Mouse (Mus musculus): ENCODE measurements at regions not wholly inside any gene's neighbourhood (a gene's known extent, or its start where the extent isn't known, plus 50 kb on each side); places are given as distances from the start of the nearest gene placed in this dataset.

DNA sequence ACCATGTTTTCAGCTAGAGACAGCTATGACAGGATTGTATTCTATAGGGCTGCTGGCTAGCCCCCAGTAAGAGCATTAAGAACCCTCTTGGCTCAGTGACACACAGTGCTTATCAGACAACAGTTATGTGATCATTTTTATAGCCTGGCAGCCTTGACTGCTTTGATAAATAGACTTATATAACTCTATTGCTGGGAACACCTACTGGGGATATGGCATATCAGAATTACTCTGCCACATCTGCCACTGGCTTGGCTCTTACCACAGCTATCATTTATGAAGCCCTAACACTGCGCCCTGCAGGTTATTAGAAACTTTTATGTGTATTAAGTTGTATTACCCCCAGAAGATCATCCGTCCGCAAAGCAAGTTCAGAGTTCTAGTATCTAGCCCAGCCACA, 88.9 kb upstream of the Btg1 start:
- no peak overlapping the region for H3K27ac ChIP-seq
- H3K9ac ChIP-seq, result no peak overlapping the region
- no peak for ATAC-seq (replicated peaks; ENCODE audit: low FRiP score)
- no peaks in the 10 kb centered on the region for H3K27me3 ChIP-seq
- H3K4me2 ChIP-seq, result no peak overlapping the region
- H3K36me3 ChIP-seq, result no peaks in the 10 kb centered on the region
- H3K9me3 ChIP-seq (replicated peaks), result no peaks in the 10 kb centered on the region
- H3K4me1 ChIP-seq, result no peaks in the 10 kb centered on the region
- no peak overlapping the region for H3K4me3 ChIP-seq (replicated peaks)
- WGBS, result 91% methylated on average over 3 of the region's 3 CpGs

- H3K36me3 ChIP-seq, result no peaks in the 10 kb centered on the region
- WGBS, result 95% methylated on average over 7 of the region's 7 CpGs
- H3K4me3 ChIP-seq (replicated peaks), result no peak overlapping the region
- H3K4me1 ChIP-seq, result no peaks in the 10 kb centered on the region
- no peak for ATAC-seq (replicated peaks; ENCODE audit: low FRiP score)
- H3K27me3 ChIP-seq, result no peaks in the 10 kb centered on the region
- no peak overlapping the region for H3K27ac ChIP-seq
- no peak overlapping the region for H3K4me2 ChIP-seq
- no peak overlapping the region for H3K9ac ChIP-seq
- H3K9me3 ChIP-seq (replicated peaks), result no peaks in the 10 kb centered on the region
Measured at GRCm38 (mm10) chr10:96534547-96535124, 82.2 kb upstream of the Btg1 start.

GRCm38 (mm10) chr10:96535461-96535860, 81.3 kb upstream of the Btg1 start:
- H3K27ac ChIP-seq, result no peak overlapping the region
- H3K36me3 ChIP-seq, result no peaks in the 10 kb centered on the region
- no peaks in the 10 kb centered on the region for H3K9me3 ChIP-seq (replicated peaks)
- no peak overlapping the region for H3K4me3 ChIP-seq (replicated peaks)
- 41% methylated on average over 9 of the region's 9 CpGs for WGBS
- H3K27me3 ChIP-seq, result no peaks in the 10 kb centered on the region
- ATAC-seq (replicated peaks; ENCODE audit: low FRiP score), result no peak
- no peak overlapping the region for H3K9ac ChIP-seq
- H3K4me2 ChIP-seq, result no peak overlapping the region
- no peaks in the 10 kb centered on the region for H3K4me1 ChIP-seq

DNA sequence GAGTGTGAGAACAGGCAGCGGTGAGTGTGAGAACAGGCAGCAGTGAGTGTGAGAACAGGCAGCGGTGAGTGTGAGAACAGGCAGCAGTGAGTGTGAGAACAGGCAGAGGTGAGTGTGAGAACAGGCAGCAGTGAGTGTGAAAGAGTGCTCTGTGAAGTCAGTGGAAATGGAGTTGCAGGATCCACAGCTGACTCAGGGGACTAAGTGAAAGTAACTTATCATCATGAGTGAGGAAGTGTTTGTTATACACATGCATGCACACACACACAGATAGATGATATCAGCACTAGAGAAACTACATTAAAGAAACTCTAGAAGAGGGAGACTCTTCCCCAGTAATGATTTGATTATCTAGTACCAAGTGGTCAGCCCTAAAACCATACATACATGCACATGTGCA, 76.0 kb upstream of the Btg1 start:
- no peak for ATAC-seq (replicated peaks; ENCODE audit: low FRiP score)
- Histone ChIP-seq H3K9me3 (replicated peaks) (no peaks in the 10 kb centered on the region), H3K9ac (no peak overlapping the region), H3K4me2 (no peak overlapping the region), H3K4me1 (peaks cover 4% of the 10 kb centered on the region; the same call in 1 of the 2 replicates), H3K4me3 (replicated peaks) (no peak overlapping the region), H3K36me3 (no peaks in the 10 kb centered on the region), H3K27ac (no peak overlapping the region), H3K27me3 (no peaks in the 10 kb centered on the region)
- WGBS, result 96% methylated on average over 2 of the region's 2 CpGs

GRCm38 (mm10) chr10:96545312-96545711, 71.5 kb upstream of the Btg1 start:
- WGBS, result 26% methylated on average over 6 of the region's 6 CpGs
- no peak overlapping the region for H3K4me2 ChIP-seq
- no peak overlapping the region for H3K27ac ChIP-seq
- H3K27me3 ChIP-seq, result no peaks in the 10 kb centered on the region
- no peaks in the 10 kb centered on the region for H3K9me3 ChIP-seq (replicated peaks)
- no peak overlapping the region for H3K4me3 ChIP-seq (replicated peaks)
- no peak overlapping the region for H3K9ac ChIP-seq
- peak; percentile 75 for ATAC-seq (replicated peaks; ENCODE audit: low FRiP score)
- H3K4me1 ChIP-seq, result peaks cover 16% of the 10 kb centered on the region
- H3K36me3 ChIP-seq, result no peaks in the 10 kb centered on the region

- no peaks in the 10 kb centered on the region for H3K9me3 ChIP-seq (replicated peaks)
- ATAC-seq (replicated peaks; ENCODE audit: low FRiP score), result peak; percentile 77
- no peaks in the 10 kb centered on the region for H3K27me3 ChIP-seq
- WGBS, result 37% methylated on average over 2 of the region's 2 CpGs
- H3K9ac ChIP-seq, result no peak overlapping the region
- no peak overlapping the region for H3K4me2 ChIP-seq
- H3K4me1 ChIP-seq, result peaks cover 18% of the 10 kb centered on the region
- no peak overlapping the region for H3K27ac ChIP-seq
- no peaks in the 10 kb centered on the region for H3K36me3 ChIP-seq
- H3K4me3 ChIP-seq (replicated peaks), result no peak overlapping the region
Measured at GRCm38 (mm10) chr10:96545761-96546388, 70.9 kb upstream of the Btg1 start.

DNA sequence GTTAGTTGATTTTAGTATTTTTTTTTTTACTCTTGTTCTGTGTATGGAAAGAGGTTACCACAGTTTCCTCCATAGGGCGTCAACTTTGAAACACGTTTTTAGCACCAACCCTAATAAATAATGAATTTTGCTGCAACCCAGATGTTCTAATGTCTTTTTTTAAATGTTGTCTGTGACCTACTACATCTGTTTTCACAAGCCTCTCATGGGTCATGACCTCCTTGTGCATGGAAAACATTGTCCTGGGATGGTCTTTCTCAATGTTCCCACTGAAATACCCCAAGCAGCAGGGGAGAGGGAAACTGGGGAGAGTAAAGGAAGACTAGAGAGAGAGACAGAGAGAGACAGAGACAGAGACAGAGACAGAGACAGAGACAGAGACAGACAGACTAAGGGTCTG, 67.2 kb upstream of the Btg1 start:
- Histone ChIP-seq H3K36me3 (no peaks in the 10 kb centered on the region), H3K9me3 (replicated peaks) (no peaks in the 10 kb centered on the region), H3K27me3 (no peaks in the 10 kb centered on the region), H3K4me2 (no peak overlapping the region), H3K27ac (no peak overlapping the region), H3K9ac (no peak overlapping the region), H3K4me3 (replicated peaks) (no peak overlapping the region), H3K4me1 (peaks cover 18% of the 10 kb centered on the region)
- 46% methylated on average over 2 of the region's 2 CpGs for WGBS
- ATAC-seq (replicated peaks; ENCODE audit: low FRiP score), result no peak

DNA sequence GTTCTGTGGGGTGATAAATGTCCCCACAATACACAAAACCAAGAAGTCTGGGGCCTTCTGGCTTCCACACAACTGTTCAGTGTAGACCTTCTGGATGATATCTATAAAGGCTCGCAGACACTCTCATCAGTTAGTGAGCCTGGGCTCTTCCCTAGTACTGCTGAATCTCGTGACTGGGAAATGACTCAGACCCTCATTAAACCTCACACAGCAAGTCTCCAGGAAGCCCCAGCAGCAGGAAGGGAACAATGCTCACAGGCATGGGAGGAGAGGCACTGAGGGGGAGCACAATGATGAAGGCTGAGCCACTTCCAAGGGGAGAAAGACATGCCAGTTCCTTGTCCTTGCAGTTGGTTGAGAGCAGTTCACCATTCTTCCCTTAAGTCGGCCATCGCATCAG, 66.5 kb upstream of the Btg1 start:
- 67% methylated on average over 4 of the region's 4 CpGs for WGBS
- ATAC-seq (replicated peaks; ENCODE audit: low FRiP score), result no peak
- Histone ChIP-seq H3K4me3 (replicated peaks) (no peak overlapping the region), H3K4me1 (peaks cover 15% of the 10 kb centered on the region), H3K27ac (no peak overlapping the region), H3K27me3 (no peaks in the 10 kb centered on the region), H3K36me3 (no peaks in the 10 kb centered on the region), H3K9ac (no peak overlapping the region), H3K9me3 (replicated peaks) (no peaks in the 10 kb centered on the region), H3K4me2 (no peak overlapping the region)

DNA sequence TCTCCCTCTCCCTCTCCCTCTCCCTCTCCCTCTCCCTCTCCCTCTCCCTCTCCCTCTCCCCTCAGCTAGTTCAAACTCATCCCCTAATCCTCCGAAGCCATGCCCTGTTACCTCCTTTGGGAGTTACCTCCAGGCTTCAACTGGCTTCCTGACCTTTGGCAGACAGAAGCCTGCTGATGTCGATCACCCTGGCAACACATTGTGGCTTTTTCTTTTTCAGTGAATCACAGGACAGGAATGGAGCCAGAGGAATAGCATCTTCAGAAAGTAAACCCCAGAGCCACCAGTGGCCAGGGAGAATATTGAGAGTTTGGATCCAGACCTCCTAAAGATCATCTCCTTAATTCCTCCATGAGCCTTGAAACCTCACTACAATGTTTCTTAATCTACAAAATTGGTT, 59.5 kb upstream of the Btg1 start:
- H3K4me3 ChIP-seq (replicated peaks), result no peak overlapping the region
- no peaks in the 10 kb centered on the region for H3K36me3 ChIP-seq
- H3K27me3 ChIP-seq, result no peaks in the 10 kb centered on the region
- H3K4me1 ChIP-seq, result no peaks in the 10 kb centered on the region
- H3K9me3 ChIP-seq (replicated peaks), result peaks cover 5% of the 10 kb centered on the region; the same call in 1 of the 2 replicates
- H3K9ac ChIP-seq, result no peak overlapping the region
- no peak overlapping the region for H3K4me2 ChIP-seq
- 51% methylated on average over 2 of the region's 2 CpGs for WGBS
- H3K27ac ChIP-seq, result no peak overlapping the region
- ATAC-seq (replicated peaks; ENCODE audit: low FRiP score), result no peak

GRCm38 (mm10) chr10:96565343-96565742, 51.5 kb upstream of the Btg1 start:
- Histone ChIP-seq H3K27ac (no peak overlapping the region), H3K4me3 (replicated peaks) (no peak overlapping the region), H3K27me3 (no peaks in the 10 kb centered on the region), H3K4me1 (no peaks in the 10 kb centered on the region), H3K4me2 (no peak overlapping the region), H3K9ac (no peak overlapping the region), H3K9me3 (replicated peaks) (peaks cover 10% of the 10 kb centered on the region; the same call in 1 of the 2 replicates), H3K36me3 (no peaks in the 10 kb centered on the region)
- ATAC-seq (replicated peaks; ENCODE audit: low FRiP score), result no peak
